Mouse (Mus musculus) heart, adult 2 months (tissue): ENCODE measurements at regions not wholly inside any gene's neighbourhood (a gene's known extent, or its start where the extent isn't known, plus 50 kb on each side); places are given as distances from the start of the nearest gene placed in this dataset.

ENCODE experiments used
- DNase-seq, 2 experiments: peaks; one replicate each; pipeline ENCODE4 v3.0.0; 2021
- H3K27ac ChIP-seq: fragments of 200-600 bp; 2 replicates; pipeline ENCODE4 v1.8.1; 2022
- H3K27me3 ChIP-seq: fragments of 200-500 bp; 2 replicates; pipeline ENCODE4 v1.6.1; 2012; ENCODE audit warnings: mild to moderate bottlenecking, low read length, inconsistent platforms, mixed read lengths; ENCODE audit not compliant: control insufficient read depth, insufficient read depth
- H3K36me3 ChIP-seq: fragments of 200-500 bp; 2 replicates; pipeline ENCODE4 v1.6.1; 2012; ENCODE audit warnings: low read length, inconsistent platforms; ENCODE audit not compliant: control insufficient read depth, insufficient read depth
- H3K4me1 ChIP-seq: fragments of 200-500 bp; 2 replicates; pipeline ENCODE4 v1.6.1; 2011; ENCODE audit warnings: low read length; ENCODE audit not compliant: control insufficient read depth, insufficient read depth
- H3K4me3 ChIP-seq: fragments of 200-600 bp; 2 replicates; pipeline ENCODE4 v1.8.1; 2022
- H3K79me2 ChIP-seq: fragments of 200-500 bp; replicated peaks from 2 replicates; pipeline ENCODE4 v1.6.1; 2012; ENCODE audit warnings: mild to moderate bottlenecking, inconsistent platforms, low read length, moderate library complexity, mixed read lengths; ENCODE audit not compliant: control insufficient read depth, insufficient read depth
- H3K9ac ChIP-seq: fragments of 200-500 bp; 2 replicates; pipeline ENCODE4 v1.6.1; 2012; ENCODE audit warnings: low read depth, mild to moderate bottlenecking, control low read depth, inconsistent platforms, low read length, mixed read lengths
- CTCF ChIP-seq: fragments of 200-600 bp; IDR thresholded peaks from 2 replicates; pipeline ENCODE4 v1.8.1; 2022; ENCODE audit warnings: antibody characterized with exemption, mild to moderate bottlenecking, moderate library complexity
- EP300 ChIP-seq: fragments of 200-500 bp; IDR thresholded peaks from 2 replicates; pipeline ENCODE4 v1.6.1; 2011; ENCODE audit warnings: low read depth, low read length, control low read depth; ENCODE audit not compliant: insufficient read depth
- POLR2A ChIP-seq: fragments of 200-500 bp; IDR thresholded peaks from 2 replicates; pipeline ENCODE4 v1.6.1; 2011; ENCODE audit warnings: mild to moderate bottlenecking, low read depth, low read length, control low read depth; ENCODE audit not compliant: insufficient read depth
- WGBS: fragments of 180-500 bp; shearing (Covaris S2); methylation state at CpG from one replicate; pipeline ENCODE4 v1.1.7; 2018; 5-methylcytosine and 5-hydroxymethylcytosine counted together
- intact Hi-C: fragments of 180-260 bp; cut with DNase I; formaldehyde crosslinking; loops from one replicate; pipeline ENCODE4 v1.15.1; 2025

- WGBS, result 84% methylated on average over 4 of the region's 4 CpGs
- Histone ChIP-seq H3K4me1 (no peaks in the 10 kb centered on the region), H3K27ac (no peak overlapping the region), H3K79me2 (no peaks in the 10 kb centered on the region), H3K4me3 (no peak overlapping the region), H3K9ac (no peak overlapping the region), H3K27me3 (no peaks in the 10 kb centered on the region), H3K36me3 (no peaks in the 10 kb centered on the region)
- DNase-seq, result no peak
- intact Hi-C loops, result no loop called here
- TF ChIP-seq CTCF, result no peak
- TF ChIP-seq EP300, result no peak
Measured at GRCm38 (mm10) chr3:147041201-147041600, 189.0 kb downstream of the Ttll7 start.

- no peak overlapping the region for H3K9ac ChIP-seq
- DNase-seq, result no peak
- H3K4me3 ChIP-seq, result no peak overlapping the region
- no peaks in the 10 kb centered on the region for H3K4me1 ChIP-seq
- H3K27me3 ChIP-seq, result no peaks in the 10 kb centered on the region
- no peaks in the 10 kb centered on the region for H3K79me2 ChIP-seq
- intact Hi-C loops, result no loop called here
- no peaks in the 10 kb centered on the region for H3K36me3 ChIP-seq
- TF ChIP-seq EP300, result no peak
- peak; percentile 17; the same call in 1 of the 2 replicates for TF ChIP-seq CTCF
- no peak for TF ChIP-seq POLR2A
- no peak overlapping the region for H3K27ac ChIP-seq
- 71% methylated on average over 3 of the region's 3 CpGs for WGBS
Measured at GRCm38 (mm10) chr3:147042911-147043310, 190.7 kb downstream of the Ttll7 start.

DNA sequence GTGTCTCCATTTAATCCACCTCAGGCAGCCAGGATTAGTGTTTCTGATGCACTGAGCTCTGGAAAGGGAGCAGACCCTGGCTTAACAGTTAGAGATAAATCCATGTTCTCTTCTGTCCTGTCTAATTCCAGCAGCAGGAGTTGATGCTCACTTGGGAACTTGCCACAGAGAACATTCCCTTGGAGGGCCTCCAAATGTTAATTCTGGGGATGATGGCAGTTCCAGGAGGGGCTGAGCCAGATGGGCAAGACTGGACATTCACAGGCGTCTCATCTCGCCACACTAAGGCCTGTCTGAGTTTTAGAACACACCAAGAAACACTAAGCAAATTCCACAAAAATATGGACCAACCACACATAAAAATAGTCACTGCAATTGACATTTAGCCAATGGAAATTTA lies 194.5 kb downstream of the Ttll7 start:
- DNase-seq, result peak; percentile 30 to 48
- no peaks in the 10 kb centered on the region for H3K4me1 ChIP-seq
- no peak overlapping the region for H3K27ac ChIP-seq
- H3K4me3 ChIP-seq, result no peak overlapping the region
- 50% methylated on average over 2 of the region's 2 CpGs for WGBS
- TF ChIP-seq EP300, result no peak
- no peaks in the 10 kb centered on the region for H3K27me3 ChIP-seq
- no peaks in the 10 kb centered on the region for H3K79me2 ChIP-seq
- intact Hi-C loops, result no loop called here
- no peak overlapping the region for H3K9ac ChIP-seq
- H3K36me3 ChIP-seq, result no peaks in the 10 kb centered on the region

DNA sequence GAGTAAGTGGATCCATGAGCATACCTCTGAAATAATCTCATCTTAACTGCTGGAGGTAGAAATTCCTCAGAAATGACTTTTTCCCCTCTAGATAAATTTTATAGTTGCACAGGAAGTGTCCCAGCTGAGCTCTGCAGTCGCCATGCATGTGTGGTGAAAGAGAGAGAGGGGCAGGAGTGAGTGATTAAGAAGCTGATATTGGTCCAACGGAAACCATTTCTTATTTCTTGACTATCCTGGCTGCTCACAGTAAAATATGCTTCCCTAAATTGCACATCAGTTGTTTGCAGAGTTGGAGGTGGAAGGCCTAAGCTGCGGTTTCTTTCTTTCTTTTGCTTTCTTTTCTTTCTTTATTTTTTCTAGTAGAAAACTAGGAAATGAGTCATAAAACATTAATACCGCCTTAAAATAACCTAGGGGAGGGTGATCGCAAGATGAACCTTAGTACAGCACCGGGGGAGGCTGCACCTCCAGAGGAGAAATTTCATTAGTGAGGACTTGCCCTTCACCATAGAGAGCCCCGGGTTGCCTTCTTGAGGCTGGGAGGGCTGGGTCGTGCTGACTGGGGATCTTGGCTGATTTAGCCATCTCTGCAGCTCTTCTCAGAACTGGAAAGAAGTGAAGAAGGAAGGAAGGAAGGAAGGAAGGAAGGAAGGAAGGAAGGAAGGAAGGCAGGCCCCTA lies 202.1 kb downstream of the Ttll7 start:
- DNase-seq, result no peak
- H3K4me3 ChIP-seq, result no peak overlapping the region
- TF ChIP-seq CTCF (no peak), EP300 (no peak), POLR2A (no peak)
- H3K9ac ChIP-seq, result no peak overlapping the region
- H3K79me2 ChIP-seq, result no peaks in the 10 kb centered on the region
- H3K4me1 ChIP-seq, result no peaks in the 10 kb centered on the region
- intact Hi-C loops, result no loop called here
- H3K27ac ChIP-seq, result no peak overlapping the region
- no peaks in the 10 kb centered on the region for H3K27me3 ChIP-seq
- no peaks in the 10 kb centered on the region for H3K36me3 ChIP-seq
- 70% methylated on average over 8 of the region's 8 CpGs for WGBS

DNA sequence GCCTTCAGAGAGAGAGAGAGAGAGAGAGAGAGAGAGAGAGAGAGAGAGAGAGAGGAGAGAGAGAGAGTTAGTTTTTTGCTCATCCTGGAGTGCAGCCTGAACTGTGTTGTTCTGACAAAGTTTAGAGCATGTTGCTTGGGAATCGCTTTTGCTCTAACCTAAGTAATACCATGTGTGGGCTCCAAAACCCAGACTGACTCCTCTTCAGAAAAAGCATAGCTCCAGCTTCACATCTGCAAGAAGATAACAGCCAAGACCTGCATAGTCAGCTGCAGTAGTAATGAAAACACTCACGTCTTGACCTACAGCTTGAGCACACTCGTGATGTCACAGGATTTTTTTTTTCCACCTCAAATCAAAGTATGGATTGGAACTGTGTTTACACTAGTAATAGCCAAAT lies 205.7 kb downstream of the Ttll7 start:
- 67% methylated on average over 3 of the region's 3 CpGs for WGBS
- H3K4me1 ChIP-seq, result no peaks in the 10 kb centered on the region
- no peak for DNase-seq
- intact Hi-C loops, result no loop called here
- H3K9ac ChIP-seq, result no peak overlapping the region
- no peaks in the 10 kb centered on the region for H3K79me2 ChIP-seq
- no peak overlapping the region for H3K27ac ChIP-seq
- no peaks in the 10 kb centered on the region for H3K27me3 ChIP-seq
- TF ChIP-seq EP300 (no peak), CTCF (no peak), POLR2A (no peak)
- no peaks in the 10 kb centered on the region for H3K36me3 ChIP-seq
- no peak overlapping the region for H3K4me3 ChIP-seq

- H3K4me3 ChIP-seq, result no peak overlapping the region
- H3K27ac ChIP-seq, result no peak overlapping the region
- H3K9ac ChIP-seq, result no peak overlapping the region
- H3K27me3 ChIP-seq, result no peaks in the 10 kb centered on the region
- no peaks in the 10 kb centered on the region for H3K79me2 ChIP-seq
- no peaks in the 10 kb centered on the region for H3K36me3 ChIP-seq
- intact Hi-C loops, result no loop called here
- WGBS, result 89% methylated on average over 8 of the region's 8 CpGs
- TF ChIP-seq POLR2A, result no peak
- no peak for TF ChIP-seq EP300
- DNase-seq, result no peak
- peaks cover 5% of the 10 kb centered on the region; the same call in 1 of the 2 replicates for H3K4me1 ChIP-seq
Measured at GRCm38 (mm10) chr3:147060659-147061058, 208.5 kb downstream of the Ttll7 start.
